Mouse (Mus musculus) embryonic fibroblast, embryonic 13.5 days (primary cell): ENCODE measurements around the gene Cd8a.

Experiments used
- CTCF ChIP-seq: IDR thresholded peaks from 2 replicates; pipeline ENCODE4 v1.5.1; 2011; ENCODE audit warnings: mild to moderate bottlenecking, control low read depth, low read length, moderate library complexity, borderline replicate concordance; ENCODE audit not compliant: insufficient read depth
- POLR2A ChIP-seq: IDR thresholded peaks from 2 replicates; pipeline ENCODE4 v1.6.1; 2011; ENCODE audit warnings: low read depth, mild to moderate bottlenecking, control low read depth, low read length, moderate library complexity

DNA sequence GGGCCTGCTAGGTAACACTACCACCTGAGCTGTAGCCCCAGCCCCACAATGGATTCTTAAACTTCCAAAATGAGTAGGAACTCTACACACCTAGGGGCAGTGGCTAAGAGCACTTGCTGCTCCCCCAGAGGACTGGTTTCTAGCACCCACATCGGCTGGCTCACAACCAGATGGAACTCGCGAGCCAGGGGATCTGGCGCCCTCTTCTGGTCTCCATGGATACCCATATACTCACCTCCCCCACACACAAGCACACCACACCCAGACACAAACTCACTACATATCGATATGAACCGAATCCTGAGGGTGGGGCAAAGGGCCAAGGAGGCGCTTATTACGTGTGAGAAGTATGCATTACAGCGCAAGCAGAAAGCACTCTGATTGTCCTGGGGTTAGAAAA, 25.2 kb upstream of the Cd8a start:
- TF ChIP-seq CTCF: no peak
- no peak for TF ChIP-seq POLR2A
